Mouse (Mus musculus) lung, postnatal 0 days (tissue): ENCODE measurements around the gene Lrmda.

Experiments
- CTCF ChIP-seq: IDR thresholded peaks from 2 replicates; pipeline ENCODE4 v1.5.1; 2016; ENCODE audit warnings: antibody characterized with exemption, mild to moderate bottlenecking
- EP300 ChIP-seq: IDR thresholded peaks from 2 replicates; pipeline ENCODE4 v1.6.1; 2016; ENCODE audit warnings: antibody characterized with exemption, mild to moderate bottlenecking, control low read depth

- TF ChIP-seq CTCF (no peak), EP300 (no peak)
Measured at GRCm38 (mm10) chr14:22952981-22953380, 933.5 kb downstream of the Lrmda start.
